Mouse (Mus musculus): ENCODE results near the gene Nfyb. TPM values are rescaled to one million over a fixed set of nuclear protein-coding genes. Genes with fewer than 3 reads are reported as not detected.

Gene Nfyb
- polyA plus RNA-seq, 1 experiment from 2014 or later = 44.6 TPM

- ATAC-seq (ENCODE audit: insufficient number of reproducible peaks, insufficient read depth, low FRiP score, low read depth) = no peak
- Histone ChIP-seq H3K4me2 (replicated peaks; ENCODE audit: low read depth, low read length) (no peak overlapping the region), H3K9me3 (ENCODE audit: control insufficient read depth, low read depth, low read length) (no peaks in the 10 kb centered on the region), H3K36me3 (ENCODE audit: control insufficient read depth, insufficient read depth, low read length) (no peaks in the 10 kb centered on the region), H3K4me1 (ENCODE audit: control insufficient read depth, insufficient read depth, low read length) (peaks cover 17% of the 10 kb centered on the region), H3K27me3 (ENCODE audit: control insufficient read depth, insufficient read depth, low read length) (no peaks in the 10 kb centered on the region), H3K4me3 (ENCODE audit: low read depth, low read length) (no peak overlapping the region), H3K9ac (replicated peaks; ENCODE audit: low read depth, low read length) (no peak overlapping the region), H3K27ac (ENCODE audit: low read length) (no peak overlapping the region)
- 89% methylated on average over 3 of the region's 3 CpGs for WGBS
Observed at GRCm38 (mm10) chr10:82791713-82792112, 27.8 kb upstream of the Nfyb start.

GRCm38 (mm10) chr10:82790504-82790903, 26.6 kb upstream of the Nfyb start:
- H3K4me1 ChIP-seq (ENCODE audit: control insufficient read depth, insufficient read depth, low read length) = peaks cover 6% of the 10 kb centered on the region; the same call in 1 of the 2 replicates
- H3K4me2 ChIP-seq (replicated peaks; ENCODE audit: low read depth, low read length) = no peak overlapping the region
- no peak overlapping the region for H3K27ac ChIP-seq (ENCODE audit: low read length)
- no peak for ATAC-seq (ENCODE audit: insufficient number of reproducible peaks, insufficient read depth, low FRiP score, low read depth)
- no peak overlapping the region for H3K4me3 ChIP-seq (ENCODE audit: low read depth, low read length)
- no peak overlapping the region for H3K9ac ChIP-seq (replicated peaks; ENCODE audit: low read depth, low read length)
- 89% methylated on average over 5 of the region's 5 CpGs for WGBS
- H3K36me3 ChIP-seq (ENCODE audit: control insufficient read depth, insufficient read depth, low read length) = no peaks in the 10 kb centered on the region
- H3K9me3 ChIP-seq (ENCODE audit: control insufficient read depth, low read depth, low read length) = no peaks in the 10 kb centered on the region
- no peaks in the 10 kb centered on the region for H3K27me3 ChIP-seq (ENCODE audit: control insufficient read depth, insufficient read depth, low read length)

DNA sequence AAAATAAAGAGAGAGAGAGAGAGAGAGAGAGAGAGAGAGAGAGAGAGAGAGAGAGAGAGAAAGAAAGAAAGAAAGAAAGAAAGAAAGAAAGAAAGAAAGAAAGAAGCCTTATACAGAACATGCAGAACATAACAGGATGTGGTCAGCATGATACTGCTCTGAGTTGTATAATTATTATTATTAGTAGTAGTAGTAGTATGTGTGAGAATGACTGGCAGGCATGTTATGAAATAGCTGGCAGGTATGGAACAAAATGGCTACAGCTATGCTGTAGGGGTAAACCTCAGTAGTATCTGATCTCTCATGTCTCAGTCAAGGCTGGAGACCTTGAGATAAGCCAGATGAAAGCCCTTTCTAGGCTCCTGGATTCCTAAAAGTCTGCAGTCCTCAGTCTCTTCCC, 25.2 kb upstream of the Nfyb start:
- no peak for ATAC-seq (ENCODE audit: insufficient number of reproducible peaks, insufficient read depth, low FRiP score, low read depth)
- Histone ChIP-seq H3K36me3 (ENCODE audit: control insufficient read depth, insufficient read depth, low read length) (no peaks in the 10 kb centered on the region), H3K27ac (ENCODE audit: low read length) (no peak overlapping the region), H3K4me1 (ENCODE audit: control insufficient read depth, insufficient read depth, low read length) (no peaks in the 10 kb centered on the region), H3K4me2 (replicated peaks; ENCODE audit: low read depth, low read length) (no peak overlapping the region), H3K27me3 (ENCODE audit: control insufficient read depth, insufficient read depth, low read length) (no peaks in the 10 kb centered on the region), H3K9me3 (ENCODE audit: control insufficient read depth, low read depth, low read length) (no peaks in the 10 kb centered on the region), H3K4me3 (ENCODE audit: low read depth, low read length) (no peak overlapping the region), H3K9ac (replicated peaks; ENCODE audit: low read depth, low read length) (no peak overlapping the region)

DNA sequence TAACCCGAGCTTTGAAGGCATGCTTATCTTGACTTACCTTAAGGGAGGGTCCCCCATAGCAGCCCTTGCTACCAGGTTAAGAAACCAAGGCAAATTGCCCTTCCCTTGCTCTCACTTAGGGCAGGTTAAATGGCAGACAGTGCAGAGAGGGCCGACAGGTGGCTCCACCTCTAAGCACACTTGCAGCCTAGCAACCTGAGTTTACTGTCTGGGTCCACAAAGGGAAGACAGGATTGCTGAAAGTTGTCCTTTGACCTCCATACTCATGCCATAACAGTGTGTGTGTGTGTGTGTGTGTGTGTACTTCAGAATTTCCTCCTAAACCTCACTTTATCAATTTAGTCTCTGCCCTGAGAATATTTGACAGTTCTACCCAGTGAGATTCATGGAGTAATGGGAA, 18.5 kb upstream of the Nfyb start:
- Histone ChIP-seq H3K9ac (replicated peaks; ENCODE audit: low read depth, low read length) (no peak overlapping the region), H3K4me2 (replicated peaks; ENCODE audit: low read depth, low read length) (no peak overlapping the region), H3K4me3 (ENCODE audit: low read depth, low read length) (no peak overlapping the region), H3K36me3 (ENCODE audit: control insufficient read depth, insufficient read depth, low read length) (no peaks in the 10 kb centered on the region), H3K27ac (ENCODE audit: low read length) (no peak overlapping the region), H3K4me1 (ENCODE audit: control insufficient read depth, insufficient read depth, low read length) (no peaks in the 10 kb centered on the region), H3K9me3 (ENCODE audit: control insufficient read depth, low read depth, low read length) (no peaks in the 10 kb centered on the region), H3K27me3 (ENCODE audit: control insufficient read depth, insufficient read depth, low read length) (no peaks in the 10 kb centered on the region)
- no peak for ATAC-seq (ENCODE audit: insufficient number of reproducible peaks, insufficient read depth, low FRiP score, low read depth)
- 26% methylated on average over 2 of the region's 2 CpGs for WGBS

DNA sequence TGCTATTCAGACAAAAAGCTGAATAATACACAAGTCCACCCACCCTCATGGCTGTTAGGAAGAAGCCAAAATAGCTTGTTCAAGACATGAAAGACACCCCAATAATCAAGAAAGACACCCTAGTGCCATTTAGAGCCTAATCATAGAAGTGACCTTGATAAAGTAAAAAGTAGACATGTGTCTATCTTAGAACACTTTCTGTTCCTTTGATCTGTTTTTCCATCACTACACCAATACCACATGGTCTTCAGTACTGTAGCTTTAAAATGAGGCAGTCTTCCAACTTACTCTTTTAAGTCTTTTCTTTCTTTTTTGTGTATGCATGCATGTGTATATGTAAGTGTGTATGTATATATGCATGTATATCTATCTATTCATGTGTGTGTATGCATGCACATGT, 16.9 kb upstream of the Nfyb start:
- ATAC-seq (ENCODE audit: insufficient number of reproducible peaks, insufficient read depth, low FRiP score, low read depth) = no peak
- Histone ChIP-seq H3K4me1 (ENCODE audit: control insufficient read depth, insufficient read depth, low read length) (no peaks in the 10 kb centered on the region), H3K9me3 (ENCODE audit: control insufficient read depth, low read depth, low read length) (no peaks in the 10 kb centered on the region), H3K27me3 (ENCODE audit: control insufficient read depth, insufficient read depth, low read length) (no peaks in the 10 kb centered on the region), H3K27ac (ENCODE audit: low read length) (no peak overlapping the region), H3K4me3 (ENCODE audit: low read depth, low read length) (no peak overlapping the region), H3K4me2 (replicated peaks; ENCODE audit: low read depth, low read length) (no peak overlapping the region), H3K9ac (replicated peaks; ENCODE audit: low read depth, low read length) (no peak overlapping the region), H3K36me3 (ENCODE audit: control insufficient read depth, insufficient read depth, low read length) (no peaks in the 10 kb centered on the region)

DNA sequence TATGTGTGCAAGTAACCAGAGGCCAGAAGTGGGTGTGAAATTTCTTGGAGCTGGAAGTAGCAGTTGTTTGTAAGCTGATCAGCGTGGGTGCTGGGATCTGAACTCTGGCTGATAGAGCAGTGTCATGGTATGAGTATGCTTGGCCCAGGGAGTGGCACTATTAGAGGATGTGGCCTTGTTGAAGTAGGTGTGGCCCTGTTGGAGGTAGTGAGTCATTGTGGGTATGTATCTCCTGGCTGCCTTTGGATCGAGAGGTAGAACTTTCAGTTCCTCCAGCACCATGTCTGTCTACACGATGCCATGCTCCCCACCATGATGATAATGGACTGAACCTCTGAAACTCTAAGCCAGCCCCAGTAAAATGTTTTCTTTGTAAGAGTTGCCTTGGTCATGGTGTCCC, 16.4 kb upstream of the Nfyb start:
- Histone ChIP-seq H3K9me3 (ENCODE audit: control insufficient read depth, low read depth, low read length) (no peaks in the 10 kb centered on the region), H3K27me3 (ENCODE audit: control insufficient read depth, insufficient read depth, low read length) (no peaks in the 10 kb centered on the region), H3K36me3 (ENCODE audit: control insufficient read depth, insufficient read depth, low read length) (no peaks in the 10 kb centered on the region), H3K4me1 (ENCODE audit: control insufficient read depth, insufficient read depth, low read length) (no peaks in the 10 kb centered on the region), H3K4me3 (ENCODE audit: low read depth, low read length) (no peak overlapping the region), H3K9ac (replicated peaks; ENCODE audit: low read depth, low read length) (no peak overlapping the region), H3K4me2 (replicated peaks; ENCODE audit: low read depth, low read length) (no peak overlapping the region), H3K27ac (ENCODE audit: low read length) (no peak overlapping the region)
- 94% methylated on average over 3 of the region's 3 CpGs for WGBS
- ATAC-seq (ENCODE audit: insufficient number of reproducible peaks, insufficient read depth, low FRiP score, low read depth) = no peak

DNA sequence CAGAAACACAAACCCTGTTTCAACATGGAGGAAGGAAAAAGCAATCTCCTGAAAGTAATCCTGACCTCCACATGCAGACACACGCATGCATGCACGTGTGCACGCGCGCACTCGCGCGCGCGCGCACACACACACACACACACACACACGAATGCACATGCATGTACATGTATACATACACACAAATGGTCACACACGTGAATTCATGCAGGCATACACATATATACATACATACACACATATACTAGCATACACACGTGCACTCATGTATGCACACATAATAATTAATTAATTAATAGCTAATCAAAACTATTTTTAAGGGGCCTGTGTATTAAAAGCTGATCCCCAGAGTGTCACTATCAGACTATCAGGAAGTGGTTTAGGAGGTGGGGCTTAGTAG, 15.9 kb upstream of the Nfyb start:
- Histone ChIP-seq H3K27ac (ENCODE audit: low read length) (no peak overlapping the region), H3K4me1 (ENCODE audit: control insufficient read depth, insufficient read depth, low read length) (no peaks in the 10 kb centered on the region), H3K9me3 (ENCODE audit: control insufficient read depth, low read depth, low read length) (no peaks in the 10 kb centered on the region), H3K4me3 (ENCODE audit: low read depth, low read length) (no peak overlapping the region), H3K36me3 (ENCODE audit: control insufficient read depth, insufficient read depth, low read length) (no peaks in the 10 kb centered on the region), H3K9ac (replicated peaks; ENCODE audit: low read depth, low read length) (no peak overlapping the region), H3K4me2 (replicated peaks; ENCODE audit: low read depth, low read length) (no peak overlapping the region), H3K27me3 (ENCODE audit: control insufficient read depth, insufficient read depth, low read length) (no peaks in the 10 kb centered on the region)
- WGBS = 96% methylated on average over 14 of the region's 14 CpGs
- ATAC-seq (ENCODE audit: insufficient number of reproducible peaks, insufficient read depth, low FRiP score, low read depth) = no peak

DNA sequence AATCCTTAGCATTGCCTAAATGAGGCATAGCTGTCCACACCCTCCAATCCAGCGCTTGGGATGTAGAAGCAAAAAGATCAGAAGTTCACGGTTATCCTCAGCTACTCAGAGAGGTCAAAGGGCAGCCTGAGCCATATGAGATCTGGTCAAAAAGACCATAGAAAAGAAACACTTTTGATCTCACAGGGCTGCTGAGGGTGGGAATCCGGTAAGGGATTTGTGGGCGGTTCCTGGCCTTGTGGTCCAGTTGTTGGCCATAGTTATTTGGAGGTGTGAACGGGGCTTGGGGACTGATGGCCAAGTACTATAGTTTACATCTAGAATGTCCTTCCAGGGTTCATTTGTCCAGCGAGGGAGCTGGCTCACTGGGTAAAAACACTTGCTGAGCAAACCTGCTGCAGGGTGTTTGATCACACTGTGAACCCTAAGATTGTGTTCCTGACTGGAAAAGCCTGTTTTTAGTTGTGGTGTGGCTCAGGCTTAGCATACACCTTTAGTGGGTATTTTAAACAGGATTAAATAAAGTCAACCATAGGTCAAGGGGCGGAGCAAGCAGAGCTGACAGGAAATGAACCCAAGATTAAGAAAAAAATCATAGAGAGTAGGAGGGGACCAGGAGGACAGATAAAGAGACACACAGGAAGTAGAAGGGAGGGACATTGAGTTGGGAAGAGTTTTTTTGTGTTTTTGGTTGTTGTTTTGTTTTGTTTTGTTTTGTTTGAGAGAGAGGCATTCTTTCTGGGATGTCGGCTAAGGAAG, 15.0 kb upstream of the Nfyb start:
- no peaks in the 10 kb centered on the region for H3K36me3 ChIP-seq (ENCODE audit: control insufficient read depth, insufficient read depth, low read length)
- no peaks in the 10 kb centered on the region for H3K27me3 ChIP-seq (ENCODE audit: control insufficient read depth, insufficient read depth, low read length)
- no peak for ATAC-seq (ENCODE audit: insufficient number of reproducible peaks, insufficient read depth, low FRiP score, low read depth)
- H3K9me3 ChIP-seq (ENCODE audit: control insufficient read depth, low read depth, low read length) = no peaks in the 10 kb centered on the region
- 82% methylated on average over 8 of the region's 8 CpGs for WGBS
- no peaks in the 10 kb centered on the region for H3K4me1 ChIP-seq (ENCODE audit: control insufficient read depth, insufficient read depth, low read length)
- H3K4me2 ChIP-seq (replicated peaks; ENCODE audit: low read depth, low read length) = no peak overlapping the region
- no peak overlapping the region for H3K27ac ChIP-seq (ENCODE audit: low read length)
- no peak overlapping the region for H3K9ac ChIP-seq (replicated peaks; ENCODE audit: low read depth, low read length)
- no peak overlapping the region for H3K4me3 ChIP-seq (ENCODE audit: low read depth, low read length)

- ATAC-seq (ENCODE audit: insufficient number of reproducible peaks, insufficient read depth, low FRiP score, low read depth) = 0 out of 2 replicates have a peak, but pooled peaks have one; percentile 46
- Histone ChIP-seq H3K27ac (ENCODE audit: low read length) (no peak overlapping the region), H3K27me3 (ENCODE audit: control insufficient read depth, insufficient read depth, low read length) (no peaks in the 10 kb centered on the region), H3K4me1 (ENCODE audit: control insufficient read depth, insufficient read depth, low read length) (no peaks in the 10 kb centered on the region), H3K4me2 (replicated peaks; ENCODE audit: low read depth, low read length) (no peak overlapping the region), H3K4me3 (ENCODE audit: low read depth, low read length) (no peak overlapping the region), H3K36me3 (ENCODE audit: control insufficient read depth, insufficient read depth, low read length) (no peaks in the 10 kb centered on the region), H3K9me3 (ENCODE audit: control insufficient read depth, low read depth, low read length) (no peaks in the 10 kb centered on the region), H3K9ac (replicated peaks; ENCODE audit: low read depth, low read length) (no peak overlapping the region)
- WGBS = 31% methylated on average over 13 of the region's 13 CpGs
Observed at GRCm38 (mm10) chr10:82777886-82778285, 13.9 kb upstream of the Nfyb start.

Data from stomach, embryonic 14.5 days (tissue).